Mouse (Mus musculus) ES-E14 (cell line): ENCODE data around the gene Dync1i2.

Experiments used
- CHD2 ChIP-seq: IDR thresholded peaks from 2 replicates; pipeline ENCODE4 v1.6.1; 2014; ENCODE audit warnings: mild to moderate bottlenecking, low read depth, low read length, inconsistent platforms
- MAFK ChIP-seq: IDR thresholded peaks from 2 replicates; pipeline ENCODE4 v1.6.1; 2014; ENCODE audit warnings: mild to moderate bottlenecking, low read depth, low read length, inconsistent platforms; ENCODE audit not compliant: insufficient read depth
- ZC3H11A ChIP-seq: IDR thresholded peaks from 2 replicates; pipeline ENCODE4 v1.6.1; 2012; ENCODE audit warnings: low read depth, mild to moderate bottlenecking, inconsistent platforms, low read length, borderline replicate concordance

GRCm38 (mm10) chr2:71198907-71199306 is 12.6 kb upstream of the Dync1i2 start:
- no peak for TF ChIP-seq CHD2
- no peak for TF ChIP-seq ZC3H11A
- no peak for TF ChIP-seq MAFK
